Mouse (Mus musculus) kidney, postnatal 4 days (tissue): ENCODE results near the gene Rhebl1.

Experiments used
- DNase-seq, 2 experiments: peaks; one replicate each; pipeline ENCODE4 v3.0.0; 2021; ENCODE audit warnings: mixed read lengths in 2 of 2

Gene Rhebl1

GRCm38 (mm10) chr15:98904692-98905091 lies 10.4 kb upstream of the Rhebl1 start:
- peak; percentile 68 to 72 for DNase-seq

DNA sequence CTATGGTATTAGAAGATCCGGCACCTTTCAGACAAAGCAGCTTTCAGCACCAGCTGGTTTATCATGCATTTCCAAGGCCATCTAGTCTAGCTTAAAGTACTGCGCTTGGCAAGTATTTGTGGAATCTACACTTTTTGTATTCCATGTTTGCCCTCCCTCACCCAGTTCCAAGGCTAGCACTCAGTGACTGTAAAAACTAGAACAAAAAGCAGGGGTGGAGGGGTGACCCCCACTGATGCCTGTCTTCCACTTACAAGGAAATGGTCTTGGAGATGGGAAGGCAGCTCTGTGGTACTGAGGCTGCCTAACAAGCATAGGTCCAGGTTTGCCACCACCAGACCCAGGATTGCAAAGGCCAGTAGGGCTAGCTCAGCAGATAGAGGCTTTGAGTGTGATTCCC lies 8.3 kb upstream of the Rhebl1 start:
- no peak for DNase-seq

DNA sequence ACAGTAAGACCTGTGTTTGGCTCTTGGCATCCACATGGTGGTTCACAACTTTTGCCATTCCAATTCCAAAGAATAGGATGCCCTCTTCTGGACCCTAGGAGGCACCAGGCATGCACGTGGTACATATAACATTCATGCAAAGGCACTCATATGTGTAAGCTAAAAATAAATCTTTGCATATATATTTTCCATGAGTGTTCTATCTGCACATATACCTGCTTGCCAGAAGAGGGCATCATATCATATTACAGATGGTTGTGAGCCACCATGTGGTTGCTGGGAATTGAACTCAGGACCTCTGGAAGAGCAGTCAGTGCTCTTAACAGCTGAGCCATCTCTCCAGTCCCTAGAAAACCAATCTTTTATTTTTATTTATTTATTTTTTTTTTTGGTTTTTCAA lies 7.2 kb upstream of the Rhebl1 start:
- DNase-seq, result no peak

GRCm38 (mm10) chr15:98897928-98898800 lies 3.8 kb upstream of the Rhebl1 start, which contains the start of gene Dhh:
Gene Dhh (minus strand): TSS chr15:98898540.
- DNase-seq, result peak; percentile 58 to 73

GRCm38 (mm10) chr15:98897495-98897894 lies 3.2 kb upstream of the Rhebl1 start:
- DNase-seq, result peak; percentile 55 to 69

- DNase-seq, result peak; percentile 62 to 75
These were observed 1.6 kb upstream of the Rhebl1 start for GRCm38 (mm10) chr15:98895635-98896589.

DNA sequence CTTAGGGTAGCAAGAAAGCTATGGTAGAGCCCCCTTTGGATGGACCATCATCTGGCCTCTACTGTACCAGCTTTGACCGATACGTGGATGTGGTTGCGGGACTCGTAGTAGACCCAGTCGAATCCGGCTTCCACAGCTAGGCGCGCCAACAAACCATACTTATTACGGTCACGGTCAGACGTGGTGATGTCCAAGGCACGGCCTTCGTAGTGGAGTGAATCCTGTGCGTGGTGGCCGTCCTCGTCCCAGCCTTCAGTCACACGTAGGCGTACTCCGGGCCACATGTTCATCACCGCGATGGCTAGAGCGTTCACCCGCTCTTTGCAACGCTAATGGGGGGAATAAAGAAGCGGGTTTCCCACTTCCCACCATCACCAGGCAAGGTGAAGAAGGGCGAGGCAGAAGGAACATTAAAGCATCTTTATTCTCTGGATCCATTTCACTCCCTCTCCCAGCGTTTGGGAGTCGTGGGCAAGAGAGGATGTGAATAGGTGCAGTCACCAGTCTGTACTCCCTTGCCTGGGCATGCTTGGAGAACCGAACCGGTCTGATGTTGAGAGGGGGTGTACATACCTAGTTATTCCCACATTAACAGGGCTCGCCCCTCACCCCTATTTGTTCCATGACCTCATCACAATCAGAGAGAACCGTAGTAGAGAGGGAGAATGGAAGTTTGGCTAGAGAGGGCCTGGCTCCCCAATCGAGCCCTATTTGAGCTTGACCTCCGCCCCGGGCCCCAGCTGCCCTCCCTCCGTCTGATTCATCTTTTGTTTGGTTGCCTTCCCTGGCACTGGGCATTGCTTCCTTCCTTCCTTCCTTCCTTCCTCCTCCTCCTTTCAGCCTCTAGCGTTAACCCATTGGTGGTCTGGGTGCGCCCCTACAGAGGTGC lies 650 bp upstream of the Rhebl1 start:
- DNase-seq, result peak in 1 of 2 experiments; percentile 24

DNA sequence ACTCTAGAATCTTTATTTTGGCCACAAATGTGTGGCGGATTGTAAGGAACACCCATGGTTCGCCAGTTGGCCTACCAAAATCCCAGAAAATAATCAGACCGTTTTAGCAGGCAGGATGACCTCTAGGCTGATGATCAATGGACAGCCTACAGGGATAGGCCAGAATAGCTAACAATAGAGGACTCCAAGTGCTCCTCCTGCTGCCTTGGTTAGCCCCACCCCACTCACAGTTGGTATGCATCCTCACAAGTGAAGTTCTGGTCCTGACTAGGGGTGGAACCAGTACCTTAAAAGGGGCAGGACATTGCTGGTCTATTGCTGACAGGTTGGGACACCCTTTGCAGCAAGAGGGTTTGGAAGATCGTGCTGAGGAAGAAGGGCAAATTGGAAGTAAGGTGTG lies 1.3 kb downstream of the Rhebl1 start:
- DNase-seq, result no peak

DNA sequence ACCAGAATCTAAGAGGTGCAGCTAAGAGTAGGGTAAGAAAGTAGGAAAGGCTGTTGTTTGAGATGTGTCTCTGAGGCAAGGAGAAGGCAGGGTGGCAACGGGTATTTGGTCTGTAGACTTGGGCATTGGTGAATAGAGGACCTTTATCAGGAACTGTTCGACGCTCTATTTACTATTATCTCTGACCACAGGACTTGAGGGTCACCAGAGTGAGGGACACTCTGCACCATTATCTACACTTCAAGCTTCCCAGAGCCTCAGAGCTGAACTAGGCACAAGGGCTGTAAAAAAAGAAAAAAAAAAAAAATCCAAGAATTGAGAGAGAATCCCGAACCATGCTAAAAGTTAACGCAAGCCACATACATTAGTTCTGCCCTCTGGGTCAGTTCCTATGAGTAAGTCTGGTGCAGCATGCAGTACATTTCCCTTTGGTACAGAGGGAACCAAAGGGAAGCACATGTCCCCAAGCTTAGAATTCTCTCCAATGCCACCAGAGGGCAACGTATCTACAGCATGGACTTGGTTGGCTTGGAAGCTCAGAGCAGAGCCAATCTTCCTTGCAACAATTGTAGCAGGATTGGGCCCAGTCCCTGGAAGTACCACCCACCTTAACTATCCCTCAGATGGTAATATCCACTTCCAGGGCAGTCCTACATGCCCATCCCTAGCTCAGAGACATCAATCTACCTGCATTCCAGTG lies 2.3 kb downstream of the Rhebl1 start:
- peak; percentile 61 to 78 for DNase-seq

DNA sequence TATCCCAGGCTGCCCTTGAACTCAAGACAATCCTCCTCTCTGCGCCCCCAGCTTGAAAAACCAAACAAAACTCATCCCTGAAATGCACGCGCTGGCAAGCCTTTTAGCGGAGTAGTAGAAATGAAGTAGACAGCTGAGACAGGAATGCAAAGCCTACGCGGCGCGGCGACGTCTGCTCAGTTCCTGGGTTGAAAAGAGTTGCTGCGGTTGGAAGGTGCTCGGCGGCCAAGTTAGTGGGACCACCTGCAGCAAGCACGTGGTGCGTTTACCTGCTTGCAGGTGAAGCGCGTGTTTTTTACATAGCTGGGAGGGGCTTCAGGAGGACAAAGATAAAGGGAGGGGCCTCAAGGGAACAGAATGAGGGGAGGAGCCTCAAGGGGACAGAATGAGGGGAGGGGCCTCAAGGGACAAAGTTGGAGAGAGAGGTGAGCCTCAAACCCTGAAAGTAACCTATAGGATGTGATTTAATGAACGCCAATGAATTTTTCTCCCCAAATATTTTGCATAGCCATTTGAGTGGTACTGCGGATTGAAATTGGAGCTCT lies 3.1 kb downstream of the Rhebl1 start:
- DNase-seq, result peak in 1 of 2 experiments; percentile 37

- no peak for DNase-seq
These were observed 6.8 kb downstream of the Rhebl1 start for GRCm38 (mm10) chr15:98887526-98887925.

GRCm38 (mm10) chr15:98886667-98887387 lies 7.5 kb downstream of the Rhebl1 start:
- no peak for DNase-seq

GRCm38 (mm10) chr15:98884106-98884505 lies 10.2 kb downstream of the Rhebl1 start:
- DNase-seq, result no peak

GRCm38 (mm10) chr15:98883661-98884060 lies 10.7 kb downstream of the Rhebl1 start:
- no peak for DNase-seq

- DNase-seq, result no peak
These were observed 12.7 kb downstream of the Rhebl1 start for GRCm38 (mm10) chr15:98881656-98882008.

DNA sequence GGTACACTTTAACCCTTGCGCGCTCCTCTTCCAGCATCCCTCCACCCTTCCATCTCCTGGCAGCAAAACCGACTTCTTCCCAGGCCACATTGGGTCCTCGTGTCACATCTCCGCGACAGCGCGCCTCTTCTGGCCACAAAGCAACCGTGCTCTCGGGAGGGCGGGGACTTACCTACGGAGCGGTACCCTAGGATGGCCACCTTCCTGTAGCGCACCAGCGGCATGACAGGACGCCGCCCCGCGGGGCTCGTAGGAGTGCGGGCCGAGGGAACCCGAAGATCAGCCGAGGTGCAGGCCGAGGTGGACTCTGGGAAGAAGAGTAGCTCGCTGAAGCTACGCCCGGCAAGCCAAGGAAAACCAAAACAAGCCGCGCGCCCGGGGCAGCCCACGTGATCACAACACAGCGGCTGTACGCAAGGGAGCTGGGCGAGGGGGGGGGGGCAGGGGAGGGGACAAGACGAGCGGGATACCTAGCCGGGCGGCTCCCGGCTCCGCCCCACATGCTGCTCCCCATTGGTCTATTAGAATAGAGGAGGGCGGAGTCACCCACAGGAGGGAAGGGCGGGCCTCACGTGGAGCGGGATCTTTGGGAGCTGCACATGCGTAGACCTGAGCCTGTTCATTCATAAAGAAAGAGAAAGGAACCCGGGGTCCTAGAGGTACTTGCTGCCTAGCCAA lies 13.2 kb downstream of the Rhebl1 start:
- DNase-seq, result peak; percentile 91 to 95

GRCm38 (mm10) chr15:98877331-98877730 lies 17.0 kb downstream of the Rhebl1 start:
- DNase-seq, result peak; percentile 52 to 71

GRCm38 (mm10) chr15:98871916-98872888 lies 22.1 kb downstream of the Rhebl1 start:
- DNase-seq, result peak; percentile 94 to 97
